In genomic region chr13:59212296-59212701, GRCm38 (mm10) we compare ENCODE assay signal across 10 mouse cellular contexts.
A peak's percentile ranks its signal among the peaks of the same experiment; 100 is the strongest.
DNase-seq lines count a peak whose midpoint lies in the region; ATAC-seq and TF ChIP-seq lines count a peak whose summit lies in the region.
"Had no signal": no experiment of that assay in that cellular context is flagged by ENCODE, and none has a peak within 500 bp of the region (broad histone marks: within the 10 kb centered on the region; RNA-seq: fewer than 3 reads in every experiment).

No protein-coding gene starts in this region.

- WGBS in midbrain, embryonic 10.5 days = 84% methylated on average over 15 of the region's 15 CpGs
- 75% methylated on average over 15 of the region's 15 CpGs for WGBS in midbrain, postnatal 0 days
- WGBS in intestine, postnatal 0 days = 75% methylated on average over 15 of the region's 15 CpGs

- no peak overlapping the region for H3K4me3 ChIP-seq in midbrain, embryonic 10.5 days
- no peak overlapping the region for H3K4me3 ChIP-seq in midbrain, postnatal 0 days (ENCODE audit: low read depth, low read length)
- peak overlapping the region; percentile 0 for H3K4me3 ChIP-seq in layer of hippocampus, adult 2 months
- H3K4me3 ChIP-seq in intestine, postnatal 0 days (ENCODE audit: low read depth, low read length) = no peak overlapping the region
- H3K4me3 ChIP-seq: hindbrain, embryonic 15.5 days; stomach, embryonic 15.5 days had no signal

- intact Hi-C loops in left cerebral cortex, postnatal 10 days (cut with DNase I) = no loop called here

- no peak for TF ChIP-seq CTCF in midbrain, postnatal 0 days (IDR thresholded peaks at IDR 0.05)
- peak; percentile 11; the same call in 1 of the 2 replicates for TF ChIP-seq CTCF in layer of hippocampus, adult 2 months (conservative IDR thresholded peaks at IDR 0.05)
- TF ChIP-seq CTCF in intestine, postnatal 0 days (IDR thresholded peaks at IDR 0.05; ENCODE audit: low read depth) = no peak

- H3K27me3 ChIP-seq in midbrain, embryonic 10.5 days (ENCODE audit: low read depth, poor library complexity, severe bottlenecking) = no peaks in the 10 kb centered on the region
- H3K27me3 ChIP-seq in midbrain, postnatal 0 days (ENCODE audit: insufficient read depth, low read length) = no peaks in the 10 kb centered on the region
- H3K27me3 ChIP-seq in intestine, postnatal 0 days (replicated peaks; ENCODE audit: control insufficient read depth, insufficient read depth, low read length) = no peaks in the 10 kb centered on the region
- H3K27me3 ChIP-seq: hindbrain, embryonic 15.5 days; stomach, embryonic 15.5 days had no signal

- no peak overlapping the region for H3K9ac ChIP-seq in midbrain, postnatal 0 days (replicated peaks; ENCODE audit: low read length, poor library complexity, severe bottlenecking)
- H3K9ac ChIP-seq in intestine, postnatal 0 days (ENCODE audit: low read depth, low read length) = no peak overlapping the region
- H3K9ac ChIP-seq: hindbrain, embryonic 15.5 days; stomach, embryonic 15.5 days had no signal

- H3K36me3 ChIP-seq in midbrain, embryonic 10.5 days = no peaks in the 10 kb centered on the region
- no peaks in the 10 kb centered on the region for H3K36me3 ChIP-seq in midbrain, postnatal 0 days (ENCODE audit: insufficient read depth, low read length)
- H3K36me3 ChIP-seq in intestine, postnatal 0 days (ENCODE audit: control insufficient read depth, insufficient read depth) = no peaks in the 10 kb centered on the region
- H3K36me3 ChIP-seq: hindbrain, embryonic 15.5 days; stomach, embryonic 15.5 days had no signal

- 0 out of 2 replicates have a peak overlapping the region, but pooled peaks have one; percentile 33 for H3K27ac ChIP-seq in midbrain, embryonic 10.5 days (replicated peaks)
- H3K27ac ChIP-seq in midbrain, postnatal 0 days (ENCODE audit: low read depth, low read length) = no peak overlapping the region
- peak overlapping the region; percentile 89 for H3K27ac ChIP-seq in layer of hippocampus, adult 2 months
- H3K27ac ChIP-seq in intestine, postnatal 0 days (ENCODE audit: low read depth, low read length) = no peak overlapping the region
- H3K27ac ChIP-seq: hindbrain, embryonic 15.5 days; stomach, embryonic 15.5 days had no signal

- H3K4me1 ChIP-seq in midbrain, embryonic 10.5 days = peaks cover 14% of the 10 kb centered on the region
- H3K4me1 ChIP-seq in midbrain, postnatal 0 days (ENCODE audit: insufficient read depth, low read length) = no peaks in the 10 kb centered on the region; the same call in 1 of the 2 replicates
- no peaks in the 10 kb centered on the region for H3K4me1 ChIP-seq in intestine, postnatal 0 days (replicated peaks; ENCODE audit: control insufficient read depth, insufficient read depth, low read length)
- H3K4me1 ChIP-seq: hindbrain, embryonic 15.5 days; stomach, embryonic 15.5 days had no signal

- no peak for ATAC-seq in midbrain, postnatal 0 days (ENCODE audit: low FRiP score)
- no peak for ATAC-seq in intestine, postnatal 0 days

- DNase-seq in midbrain, embryonic 10.5 days (ENCODE audit: low spot score) = no peak
- DNase-seq in midbrain, postnatal 0 days (ENCODE audit: low spot score) = no peak
- DNase-seq in layer of hippocampus, adult 2 months (ENCODE audit: low spot score in 2 of 2) = peak; percentile 58 to 74
- DNase-seq in left cerebral cortex, postnatal 10 days (ENCODE audit: extremely low spot score in 1 of 2, low spot score in 2 of 2) = peak; percentile 53 to 71
- no peak for DNase-seq in kidney, postnatal 36 days
- no peak for DNase-seq in urinary bladder, postnatal 14 days (ENCODE audit: low spot score)
- DNase-seq: lung, adult 18-20 months had no signal

- H3K9me3 ChIP-seq in midbrain, embryonic 10.5 days (replicated peaks) = no peaks in the 10 kb centered on the region
- H3K9me3 ChIP-seq in midbrain, postnatal 0 days (ENCODE audit: low read length) = no peaks in the 10 kb centered on the region
- no peaks in the 10 kb centered on the region for H3K9me3 ChIP-seq in intestine, postnatal 0 days (ENCODE audit: control insufficient read depth)
- H3K9me3 ChIP-seq: hindbrain, embryonic 15.5 days; stomach, embryonic 15.5 days had no signal

- no peak overlapping the region for H3K4me2 ChIP-seq in midbrain, postnatal 0 days (ENCODE audit: low read depth, low read length, poor library complexity, severe bottlenecking)
- no peak overlapping the region for H3K4me2 ChIP-seq in intestine, postnatal 0 days (replicated peaks; ENCODE audit: low read depth)
- H3K4me2 ChIP-seq: hindbrain, embryonic 15.5 days; stomach, embryonic 15.5 days had no signal

Comparison
In these comparisons a context has a peak if more than half of its experiments do, and no peak if none do; other contexts are left out.
1. H3K27ac ChIP-seq: peak in midbrain, embryonic 10.5 days (single experiment) and layer of hippocampus, adult 2 months (single experiment); none in midbrain, postnatal 0 days (single experiment) and intestine, postnatal 0 days (single experiment).
2. DNase-seq: peak in layer of hippocampus, adult 2 months (2 of 2) and left cerebral cortex, postnatal 10 days (2 of 2); none in midbrain, embryonic 10.5 days (single experiment), midbrain, postnatal 0 days (single experiment), kidney, postnatal 36 days (0 of 2) and urinary bladder, postnatal 14 days (single experiment).